ENCODE assay signal across 17 mouse cellular contexts in genomic region chr5:5247671-5248070, GRCm38 (mm10).
"Had no signal": no experiment of that assay in that cellular context is flagged by ENCODE, and none has a peak within 500 bp of the region (broad histone marks: within the 10 kb centered on the region; RNA-seq: fewer than 3 reads in every experiment).

No protein-coding gene starts in this region.

- H3K9ac ChIP-seq: liver, embryonic 13.5 days; liver, embryonic 15.5 days; liver, postnatal 0 days; lung, embryonic 15.5 days; midbrain, embryonic 13.5 days; midbrain, embryonic 15.5 days; neural tube, embryonic 12.5 days had no signal

- H3K36me3 ChIP-seq: liver, embryonic 13.5 days; liver, embryonic 15.5 days; lung, embryonic 15.5 days; midbrain, embryonic 15.5 days; neural tube, embryonic 12.5 days had no signal

- ATAC-seq: midbrain, embryonic 13.5 days; midbrain, embryonic 15.5 days had no signal

- H3K4me1 ChIP-seq: lung, embryonic 15.5 days; megakaryocyte, embryonic 14.5 days; midbrain, embryonic 15.5 days; neural tube, embryonic 12.5 days had no signal

- H3K4me2 ChIP-seq: liver, embryonic 11.5 days; liver, embryonic 13.5 days; liver, embryonic 15.5 days; lung, embryonic 15.5 days; midbrain, embryonic 11.5 days; midbrain, embryonic 13.5 days; midbrain, embryonic 15.5 days; neural tube, embryonic 12.5 days had no signal

- H3K27ac ChIP-seq: liver, embryonic 13.5 days; liver, embryonic 15.5 days; lung, embryonic 15.5 days; macrophage; midbrain, embryonic 13.5 days; midbrain, embryonic 15.5 days; neural tube, embryonic 12.5 days had no signal

- H3K27me3 ChIP-seq: liver, embryonic 13.5 days; liver, embryonic 15.5 days; lung, embryonic 15.5 days; megakaryocyte, embryonic 14.5 days; midbrain, embryonic 13.5 days; midbrain, embryonic 15.5 days; neural tube, embryonic 12.5 days had no signal

- H3K4me3 ChIP-seq: liver, embryonic 13.5 days; liver, embryonic 15.5 days; lung, embryonic 15.5 days; megakaryocyte, embryonic 14.5 days; midbrain, embryonic 13.5 days; midbrain, embryonic 15.5 days; neural tube, embryonic 12.5 days had no signal

- DNase-seq: liver; liver, embryonic 13.5 days; liver, postnatal 0 days; right cerebral cortex, postnatal 14 days; spleen, adult 18-20 months; thymus, adult 18-20 months; thymus, postnatal 14 days; thymus, postnatal 36 days had no signal

- H3K9me3 ChIP-seq: liver, embryonic 13.5 days; liver, embryonic 15.5 days; lung, embryonic 15.5 days; megakaryocyte, embryonic 14.5 days; midbrain, embryonic 13.5 days; midbrain, embryonic 15.5 days; neural tube, embryonic 12.5 days had no signal
